Mouse (Mus musculus) embryonic facial prominence, embryonic 14.5 days (tissue): ENCODE data around the gene Cadm1. TPM values are rescaled to one million over a fixed set of nuclear protein-coding genes. Genes with fewer than 3 reads are reported as not detected.

Experiments
- ATAC-seq: fragments of 200-750 bp; cut with Nextera tagmentation; 2 replicates; pipeline ENCODE4 v1.8.0; 2017; ENCODE audit warnings: low read depth, moderate number of reproducible peaks, moderate TSS enrichment
- DNase-seq: peaks from one replicate; pipeline ENCODE4 v3.0.0-alpha.2; 2015; ENCODE audit warnings: low spot score
- H3K27ac ChIP-seq: fragments of 300-500 bp; sonication (generic); replicated peaks from 2 replicates; pipeline ENCODE4 v1.5.1; 2014; ENCODE audit warnings: low read depth, mild to moderate bottlenecking, low read length, moderate library complexity
- H3K27me3 ChIP-seq: fragments of 300-500 bp; sonication (generic); replicated peaks from 2 replicates; pipeline ENCODE4 v1.6.1; 2014; ENCODE audit warnings: low read length; ENCODE audit not compliant: control insufficient read depth, insufficient read depth
- H3K36me3 ChIP-seq: fragments of 300-500 bp; sonication (generic); 2 replicates; pipeline ENCODE4 v1.6.1; 2014; ENCODE audit warnings: low read length, mixed read lengths; ENCODE audit not compliant: control insufficient read depth, insufficient read depth
- H3K4me1 ChIP-seq: fragments of 300-500 bp; sonication (generic); 2 replicates; pipeline ENCODE4 v1.6.1; 2014; ENCODE audit warnings: antibody characterized with exemption, low read length; ENCODE audit not compliant: control insufficient read depth, insufficient read depth
- H3K4me2 ChIP-seq: fragments of 300-500 bp; sonication (generic); 2 replicates; pipeline ENCODE4 v1.6.1; 2014; ENCODE audit warnings: low read depth, mild to moderate bottlenecking, low read length, moderate library complexity, mixed read lengths
- H3K4me3 ChIP-seq: fragments of 300-500 bp; sonication (generic); 2 replicates; pipeline ENCODE4 v1.5.1; 2014; ENCODE audit warnings: low read depth, mild to moderate bottlenecking, low read length
- H3K9ac ChIP-seq: fragments of 300-500 bp; sonication (generic); 2 replicates; pipeline ENCODE4 v1.6.1; 2014; ENCODE audit warnings: low read depth, mild to moderate bottlenecking, low read length, moderate library complexity, mixed read lengths
- H3K9me3 ChIP-seq: fragments of 300-500 bp; sonication (generic); 2 replicates; pipeline ENCODE4 v1.6.1; 2016; ENCODE audit warnings: low read length; ENCODE audit not compliant: control insufficient read depth
- WGBS: fragments of 180-500 bp; shearing (Covaris S2); extraction: QIAGEN DNeasy Blood & Tissue Kit; methylation state at CpG from one replicate; pipeline ENCODE4 v1.1.7; 2014; 5-methylcytosine and 5-hydroxymethylcytosine counted together
- polyA plus RNA-seq: library from polyadenylated mRNA; unstranded; fragments of >200 nt; fragmentation: Nextera tagmentation; extraction: Ambion mirVana; gene quantifications from 2 replicates; pipeline ENCODE4 v1.2.1, GENCODE M21; 2014

Cadm1 gene
- polyA plus RNA-seq, 1 experiment from 2014 or later, result 76.2 TPM

- Histone ChIP-seq H3K4me3 (no peak overlapping the region), H3K4me1 (no peaks in the 10 kb centered on the region), H3K27me3 (no peaks in the 10 kb centered on the region; the same call in 1 of the 2 replicates), H3K27ac (no peak overlapping the region), H3K9me3 (no peaks in the 10 kb centered on the region), H3K36me3 (no peaks in the 10 kb centered on the region), H3K4me2 (no peak overlapping the region), H3K9ac (no peak overlapping the region)
- WGBS, result 47% methylated on average over 4 of the region's 4 CpGs
- no peak for ATAC-seq
- DNase-seq, result no peak
These were observed 13.7 kb upstream of the Cadm1 start for GRCm38 (mm10) chr9:47516238-47516637.

GRCm38 (mm10) chr9:47527290-47527689, 2.7 kb upstream of the Cadm1 start:
- WGBS, result 89% methylated on average over 9 of the region's 9 CpGs
- DNase-seq, result no peak
- Histone ChIP-seq H3K27ac (no peak overlapping the region), H3K9me3 (no peaks in the 10 kb centered on the region), H3K27me3 (peaks cover 8% of the 10 kb centered on the region; the same call in 1 of the 2 replicates), H3K4me2 (no peak overlapping the region), H3K4me3 (no peak overlapping the region), H3K9ac (no peak overlapping the region), H3K36me3 (no peaks in the 10 kb centered on the region), H3K4me1 (peaks cover 7% of the 10 kb centered on the region; the same call in 1 of the 2 replicates)
- ATAC-seq, result no peak

GRCm38 (mm10) chr9:47527741-47528140, 2.2 kb upstream of the Cadm1 start:
- ATAC-seq, result no peak
- H3K9ac ChIP-seq, result no peak overlapping the region
- no peaks in the 10 kb centered on the region for H3K36me3 ChIP-seq
- WGBS, result 74% methylated on average over 5 of the region's 5 CpGs
- no peak overlapping the region for H3K4me2 ChIP-seq
- peaks cover 8% of the 10 kb centered on the region; the same call in 1 of the 2 replicates for H3K27me3 ChIP-seq
- no peak for DNase-seq
- no peaks in the 10 kb centered on the region for H3K9me3 ChIP-seq
- H3K4me3 ChIP-seq, result no peak overlapping the region
- H3K4me1 ChIP-seq, result peaks cover 11% of the 10 kb centered on the region; the same call in 1 of the 2 replicates
- no peak overlapping the region for H3K27ac ChIP-seq

GRCm38 (mm10) chr9:47529182-47529581, 791 bp upstream of the Cadm1 start:
- ATAC-seq (no peak), DNase-seq (no peak)
- WGBS, result 4% methylated on average over 11 of the region's 11 CpGs
- Histone ChIP-seq H3K27ac (peak overlapping the region; percentile 89; the same call in 1 of the 2 replicates), H3K27me3 (peaks cover 15% of the 10 kb centered on the region; the same call in 1 of the 2 replicates), H3K9me3 (no peaks in the 10 kb centered on the region), H3K4me3 (peak overlapping the region; percentile 76), H3K36me3 (no peaks in the 10 kb centered on the region), H3K4me1 (peaks cover 17% of the 10 kb centered on the region; the same call in 1 of the 2 replicates), H3K4me2 (peak overlapping the region; percentile 92), H3K9ac (peak overlapping the region; percentile 74)

GRCm38 (mm10) chr9:47530544-47530921, 560 bp downstream of the Cadm1 start:
- Histone ChIP-seq H3K4me1 (peaks cover 17% of the 10 kb centered on the region; the same call in 1 of the 2 replicates), H3K9me3 (no peaks in the 10 kb centered on the region), H3K36me3 (no peaks in the 10 kb centered on the region), H3K27ac (peak overlapping the region; percentile 71), H3K4me3 (peak overlapping the region; percentile 76), H3K9ac (peak overlapping the region; percentile 74), H3K4me2 (peak overlapping the region; percentile 92), H3K27me3 (peaks cover 20% of the 10 kb centered on the region; the same call in 1 of the 2 replicates)
- 1% methylated on average over 10 of the region's 30 CpGs for WGBS
- DNase-seq, result no peak
- ATAC-seq, result peak; percentile 24

GRCm38 (mm10) chr9:47530922-47531850, 1.2 kb downstream of the Cadm1 start:
- under 1% methylated on average over 42 of the region's 110 CpGs for WGBS
- Histone ChIP-seq H3K27ac (peak overlapping the region; percentile 71), H3K27me3 (peaks cover 20% of the 10 kb centered on the region; the same call in 1 of the 2 replicates), H3K4me2 (peak overlapping the region; percentile 92), H3K36me3 (no peaks in the 10 kb centered on the region), H3K9me3 (no peaks in the 10 kb centered on the region), H3K4me3 (peak overlapping the region; percentile 76), H3K9ac (peak overlapping the region; percentile 74), H3K4me1 (peaks cover 17% of the 10 kb centered on the region; the same call in 1 of the 2 replicates)
- peak; percentile 50 for DNase-seq
- peak; percentile 3; the same call in 1 of the 2 replicates for ATAC-seq

GRCm38 (mm10) chr9:47532215-47532865, 2.4 kb downstream of the Cadm1 start:
- Histone ChIP-seq H3K4me1 (peaks cover 17% of the 10 kb centered on the region; the same call in 1 of the 2 replicates), H3K27me3 (peaks cover 19% of the 10 kb centered on the region; the same call in 1 of the 2 replicates), H3K9ac (peak overlapping the region; percentile 74), H3K4me3 (peak overlapping the region; percentile 76), H3K4me2 (peak overlapping the region; percentile 92), H3K36me3 (no peaks in the 10 kb centered on the region), H3K27ac (no peak overlapping the region), H3K9me3 (no peaks in the 10 kb centered on the region)
- ATAC-seq (no peak), DNase-seq (peak; percentile 59)
- 4% methylated on average over 20 of the region's 20 CpGs for WGBS

- 23% methylated on average over 8 of the region's 8 CpGs for WGBS
- no peak overlapping the region for H3K9ac ChIP-seq
These were observed 3.5 kb downstream of the Cadm1 start for GRCm38 (mm10) chr9:47533461-47533860.

More at GRCm38 (mm10) chr9:47533461-47533860, 3.5 kb downstream of the Cadm1 start:
- DNase-seq (no peak), ATAC-seq (no peak)
- peaks cover 17% of the 10 kb centered on the region; the same call in 1 of the 2 replicates for H3K27me3 ChIP-seq
- H3K4me3 ChIP-seq, result peak overlapping the region; percentile 76
- H3K9me3 ChIP-seq, result no peaks in the 10 kb centered on the region
- H3K27ac ChIP-seq, result no peak overlapping the region
- no peaks in the 10 kb centered on the region for H3K36me3 ChIP-seq
- peak overlapping the region; percentile 92 for H3K4me2 ChIP-seq
- H3K4me1 ChIP-seq, result peaks cover 17% of the 10 kb centered on the region; the same call in 1 of the 2 replicates
